Mouse (Mus musculus) ovary, postnatal 14 days (tissue): ENCODE results near the gene Rabggta.
A peak's percentile ranks its signal among the peaks of the same experiment; 100 is the strongest.

Source experiments
- DNase-seq: peaks from one replicate; pipeline ENCODE4 v3.0.0; 2022; ENCODE audit warnings: low spot score

Rabggta gene

DNA sequence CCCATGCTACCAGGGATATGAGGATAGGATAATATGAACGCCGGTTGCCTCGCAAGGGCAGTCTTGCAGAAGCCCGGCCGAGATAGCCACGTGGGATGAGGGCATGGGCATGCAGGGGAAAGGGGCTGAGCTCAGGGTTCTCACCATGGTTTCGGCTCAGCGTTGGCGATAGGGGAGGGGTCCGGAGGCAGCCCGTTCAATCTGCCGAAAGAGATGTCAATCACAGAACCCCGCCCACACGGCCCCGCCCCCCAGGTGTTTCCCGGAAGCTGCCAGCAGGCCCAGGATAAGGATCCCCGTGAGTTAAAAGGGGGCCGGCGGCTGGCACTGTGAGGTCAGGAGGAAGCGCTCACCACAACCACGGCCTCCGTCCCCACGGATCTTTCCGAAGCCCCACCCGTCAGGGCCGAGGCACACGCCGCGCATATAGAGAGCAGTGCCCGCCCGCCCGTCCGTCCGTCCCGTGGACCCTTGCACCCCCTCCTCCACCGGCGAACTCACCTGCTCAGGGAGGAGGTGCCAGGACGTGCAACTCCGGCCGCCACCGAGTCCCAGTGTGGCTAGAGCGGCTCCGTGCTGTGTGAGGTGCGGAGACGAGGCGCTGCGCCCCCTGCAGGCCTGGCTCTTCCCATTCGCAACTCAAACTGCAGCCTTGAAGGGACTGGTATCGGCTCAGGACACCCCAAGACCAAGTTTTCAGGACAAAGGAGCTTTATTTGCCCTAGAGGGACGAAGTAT lies at the start of gene Rabggta:
TSS of gene Rabggta (minus strand) at position 564 of the 738 bp plus-strand sequence.
- DNase-seq, result peak; percentile 82

DNA sequence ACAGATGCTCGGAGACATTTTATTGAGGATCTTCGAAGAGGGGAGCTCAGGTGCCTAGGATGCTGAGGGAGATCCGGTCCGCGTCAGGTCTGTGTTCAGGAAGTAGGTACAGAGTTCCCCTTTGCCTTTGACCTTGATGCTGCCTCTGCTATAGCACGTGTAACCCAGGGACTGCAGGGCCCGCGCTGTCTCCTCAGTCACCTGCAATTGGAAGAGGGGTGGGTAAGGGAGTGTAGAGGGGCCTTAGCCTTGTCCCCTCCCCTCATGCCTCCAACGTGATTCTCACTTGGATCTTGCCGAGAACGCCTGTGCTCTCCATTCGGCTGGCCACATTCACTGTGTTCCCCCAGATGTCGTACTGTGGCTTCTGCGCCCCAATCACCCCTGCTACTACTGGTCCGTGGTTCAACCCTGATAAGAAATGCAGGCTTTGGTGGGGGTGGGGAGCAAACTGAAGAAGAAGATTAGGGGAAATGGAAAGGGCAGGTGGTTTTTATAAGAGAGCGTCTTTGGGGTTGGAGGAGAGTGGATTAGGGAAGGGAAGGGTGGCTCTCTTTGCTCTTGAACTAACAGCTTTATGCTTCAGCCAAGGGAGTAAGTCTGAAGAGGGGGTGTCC lies 47.1 kb upstream of the Rabggta start:
- DNase-seq, result no peak

DNA sequence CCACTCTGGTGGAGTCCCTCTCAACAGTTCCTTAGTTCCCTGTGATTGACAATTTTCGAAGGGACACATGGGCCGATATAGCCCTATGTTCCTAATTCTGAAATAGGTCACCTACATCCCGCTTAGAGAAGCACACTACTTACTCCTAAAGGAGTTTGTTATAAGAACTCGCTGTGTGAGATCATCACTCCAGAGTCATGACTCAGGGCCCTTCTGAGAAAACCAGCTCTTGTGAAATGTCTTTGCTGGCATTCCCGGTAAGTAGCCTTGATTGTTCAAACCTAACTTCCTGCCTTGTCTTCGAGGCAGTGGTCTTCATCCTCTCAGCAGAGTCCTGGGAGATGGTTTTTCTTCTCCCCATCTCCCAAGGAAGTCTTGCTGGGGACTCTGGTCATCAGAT lies 46.5 kb upstream of the Rabggta start:
- DNase-seq, result no peak

DNA sequence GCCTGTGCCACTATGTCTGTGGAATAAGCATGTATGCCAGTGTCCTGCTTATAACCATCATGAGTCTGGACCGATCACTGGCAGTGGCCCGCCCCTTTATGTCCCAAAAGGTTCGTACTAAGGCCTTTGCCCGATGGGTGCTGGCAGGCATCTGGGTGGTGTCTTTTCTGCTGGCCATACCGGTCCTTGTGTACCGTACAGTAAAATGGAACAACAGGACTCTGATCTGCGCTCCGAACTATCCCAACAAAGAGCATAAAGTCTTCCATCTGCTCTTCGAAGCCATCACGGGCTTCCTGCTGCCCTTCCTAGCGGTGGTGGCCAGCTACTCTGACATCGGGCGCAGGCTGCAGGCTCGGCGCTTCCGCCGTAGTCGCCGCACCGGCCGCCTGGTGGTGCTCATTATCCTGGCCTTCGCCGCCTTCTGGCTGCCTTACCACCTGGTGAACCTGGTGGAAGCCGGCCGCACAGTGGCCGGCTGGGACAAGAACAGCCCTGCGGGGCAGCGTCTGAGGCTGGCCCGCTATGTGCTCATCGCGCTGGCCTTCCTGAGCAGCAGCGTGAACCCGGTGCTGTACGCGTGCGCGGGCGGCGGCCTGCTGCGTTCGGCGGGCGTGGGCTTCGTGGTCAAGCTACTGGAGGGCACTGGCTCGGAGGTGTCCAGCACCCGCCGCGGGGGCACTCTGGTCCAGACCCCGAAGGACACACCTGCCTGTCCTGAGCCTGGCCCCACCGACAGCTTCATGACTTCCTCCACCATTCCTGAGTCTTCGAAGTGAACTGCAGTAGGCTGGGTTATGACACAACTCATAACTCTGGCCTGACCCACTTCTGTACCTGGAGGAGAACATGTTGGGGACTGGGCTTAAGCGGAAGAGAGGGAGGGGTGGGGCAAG lies 45.7 kb upstream of the Rabggta start:
- peak; percentile 44 for DNase-seq

DNA sequence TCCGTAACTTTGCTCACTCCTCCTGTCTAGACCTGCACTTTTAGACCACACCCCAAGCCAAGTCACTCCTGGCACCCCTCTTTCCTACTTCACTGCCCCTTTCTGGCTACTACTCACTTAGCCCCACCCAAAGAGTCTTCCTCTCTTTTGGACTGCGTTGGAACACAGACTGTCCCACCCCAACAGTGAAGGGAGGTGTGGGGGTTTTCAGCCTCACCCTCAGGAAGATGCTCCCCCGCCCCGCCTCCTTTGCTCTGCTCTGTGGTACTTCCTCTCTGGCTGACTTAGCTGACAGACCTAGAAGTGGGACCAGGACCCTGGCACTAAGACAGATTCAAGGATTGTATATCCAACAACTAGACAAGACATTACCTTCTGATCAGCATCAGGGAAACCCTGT lies 43.6 kb upstream of the Rabggta start, which contains the start of gene Ltb4r1:
TSS of gene Ltb4r1 (plus strand) at position 267 of the 400 bp plus-strand sequence.
- no peak for DNase-seq

- no peak for DNase-seq
These were observed 41.1 kb upstream of the Rabggta start for GRCm38 (mm10) chr14:55763166-55763565.

GRCm38 (mm10) chr14:55762001-55762821 lies 40.1 kb upstream of the Rabggta start:
- no peak for DNase-seq

- DNase-seq, result no peak
These were observed 39.1 kb upstream of the Rabggta start, which contains the start of gene Ltb4r2 for GRCm38 (mm10) chr14:55761163-55761562. Ltb4r2 (plus strand) TSS chr14:55761428.

- peak; percentile 86 for DNase-seq
These were observed 38.1 kb upstream of the Rabggta start for GRCm38 (mm10) chr14:55760156-55760555.

GRCm38 (mm10) chr14:55758363-55758784 lies 36.3 kb upstream of the Rabggta start, which contains the start of gene Cideb:
Cideb (minus strand) TSS chr14:55758458.
- DNase-seq, result no peak

GRCm38 (mm10) chr14:55757566-55757965 lies 35.5 kb upstream of the Rabggta start:
- no peak for DNase-seq

DNA sequence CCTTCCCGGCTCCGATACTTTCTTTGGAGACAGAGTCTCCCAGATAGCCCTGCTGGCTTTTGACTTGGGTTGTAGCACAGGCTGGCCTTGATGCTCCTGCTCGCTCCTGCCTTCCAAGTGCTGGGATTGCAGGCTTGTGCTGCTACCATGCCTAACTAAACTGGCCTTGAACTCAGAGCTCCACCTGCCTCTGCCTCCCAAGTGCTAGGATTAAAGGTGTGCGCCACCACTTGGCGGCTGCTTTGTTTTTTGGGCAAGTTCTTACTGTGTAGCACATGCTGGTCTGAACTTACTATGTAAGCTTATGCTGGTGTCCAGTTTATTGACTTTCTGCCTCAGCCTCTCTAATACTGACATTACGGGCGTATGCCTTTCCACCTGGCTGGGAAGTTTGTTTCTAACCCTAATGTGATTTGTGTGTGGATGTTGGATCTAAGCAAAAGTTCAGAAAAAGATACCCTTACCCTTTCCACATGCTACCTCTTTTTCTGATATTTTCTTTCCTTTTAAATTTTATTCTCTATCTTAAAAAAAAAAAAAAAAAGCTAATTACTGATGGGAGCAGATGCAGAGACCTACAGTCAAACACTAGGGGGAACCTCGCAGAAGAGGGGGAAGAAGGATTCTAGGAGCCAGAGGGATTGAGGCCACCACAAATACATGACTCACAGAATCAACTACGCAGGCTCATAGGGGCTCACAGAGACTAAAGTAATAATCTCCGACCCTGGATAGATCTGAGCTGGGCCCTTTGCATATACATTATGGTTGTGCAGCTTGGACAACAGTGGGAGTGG lies 25.2 kb upstream of the Rabggta start:
- no peak for DNase-seq

DNA sequence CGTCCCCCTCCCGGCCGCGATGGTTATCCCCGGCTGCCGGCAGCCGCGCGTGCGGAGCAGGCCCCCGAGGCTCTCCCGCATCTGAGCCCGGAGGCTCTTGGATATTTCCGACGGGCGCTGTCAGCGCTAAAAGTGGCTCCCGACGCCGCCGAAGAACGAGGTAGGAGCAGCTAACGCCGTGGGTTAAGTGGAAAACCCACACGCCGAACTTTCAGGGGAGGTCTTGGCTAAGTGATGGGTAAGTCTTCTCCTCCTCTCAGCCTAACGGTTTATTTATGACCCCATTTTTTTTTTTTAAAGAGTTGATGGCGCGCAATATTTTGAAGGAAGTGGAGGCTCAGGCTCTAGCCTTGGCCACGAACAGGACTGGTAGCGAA lies 23.8 kb upstream of the Rabggta start:
- no peak for DNase-seq

GRCm38 (mm10) chr14:55745180-55745860 lies 23.3 kb upstream of the Rabggta start, which contains the start of the genes Dhrs1 and Nop9:
Dhrs1 (minus strand) TSS chr14:55745690.
Nop9 (plus strand) TSS chr14:55745693.
- DNase-seq, result peak; percentile 81

- peak; percentile 94 for DNase-seq
These were observed 21.6 kb upstream of the Rabggta start for GRCm38 (mm10) chr14:55743711-55744110.

GRCm38 (mm10) chr14:55737086-55737687 lies 15.1 kb upstream of the Rabggta start:
- DNase-seq, result no peak

- DNase-seq, result no peak
These were observed 13.7 kb upstream of the Rabggta start for GRCm38 (mm10) chr14:55735758-55736157.

- DNase-seq, result no peak
These were observed 13.3 kb upstream of the Rabggta start for GRCm38 (mm10) chr14:55735334-55735733.

DNA sequence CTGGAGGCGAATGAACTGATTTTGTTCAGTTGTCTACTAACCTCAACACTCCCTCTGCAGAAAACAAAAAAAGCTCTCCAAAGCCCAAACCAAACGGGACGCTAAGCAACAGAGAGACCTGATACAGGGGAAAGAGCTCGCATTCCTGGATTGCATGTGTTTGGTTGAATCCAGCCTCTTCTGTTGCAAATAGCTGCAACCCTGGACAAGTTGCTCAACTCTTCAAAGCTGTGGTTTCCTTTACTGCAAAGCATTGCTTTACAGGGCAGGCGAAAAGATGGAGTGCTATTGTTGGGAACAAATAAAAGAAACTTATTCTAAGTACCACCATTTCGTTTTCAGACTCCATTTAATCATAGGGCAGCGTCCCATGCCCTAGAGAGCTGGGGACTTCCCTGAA lies 12.8 kb upstream of the Rabggta start:
- DNase-seq, result no peak

DNA sequence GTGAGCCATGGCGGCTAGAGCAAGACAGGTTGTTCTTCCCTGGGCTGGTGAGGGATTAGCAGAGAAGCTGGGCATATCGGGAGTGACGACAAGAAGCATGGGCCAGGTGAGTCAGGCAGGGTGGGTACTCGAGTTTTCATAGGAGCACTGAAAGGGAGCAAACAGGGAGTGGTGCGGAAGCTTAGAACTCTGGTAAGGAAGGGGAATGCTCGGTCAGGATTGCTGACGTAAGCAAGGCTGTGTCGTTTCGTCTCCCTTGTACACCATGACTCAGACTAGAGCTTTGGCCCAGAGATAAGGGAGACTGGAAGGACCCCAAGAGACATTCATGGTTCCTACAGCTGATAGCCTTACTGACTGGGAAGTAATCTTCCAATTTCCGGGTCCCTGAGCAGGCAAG lies 11.8 kb upstream of the Rabggta start:
- DNase-seq, result no peak
